Mouse (Mus musculus) telencephalon, adult 2 months (tissue): Measurements from ENCODE around the gene Higd1c.
"Not testable (repeated sequence)": the region's sequence is repeated elsewhere in the genome, so short reads cannot be mapped to it uniquely, and the experiment has no call there.

ENCODE experiments used
- DNase-seq: peaks from one replicate; pipeline ENCODE4 v3.0.0-alpha.2; 2011; ENCODE audit warnings: low read depth, low spot score

The Higd1c gene

GRCm38 (mm10) chr15:100353399-100353798 is 10.9 kb upstream of the Higd1c start:
- DNase-seq, result not testable (repeated sequence)

- DNase-seq, result no peak
Measured at GRCm38 (mm10) chr15:100355876-100356275, 8.5 kb upstream of the Higd1c start.

GRCm38 (mm10) chr15:100365967-100366366 is 1.6 kb downstream of the Higd1c start:
- DNase-seq, result not testable (repeated sequence)

- DNase-seq, result no peak
Measured at GRCm38 (mm10) chr15:100367119-100367518, 2.8 kb downstream of the Higd1c start.

- DNase-seq, result peak; percentile 38
Measured at GRCm38 (mm10) chr15:100375066-100375465, 10.7 kb downstream of the Higd1c start.

GRCm38 (mm10) chr15:100377847-100378505 is 13.6 kb downstream of the Higd1c start:
- not testable (repeated sequence) for DNase-seq

GRCm38 (mm10) chr15:100379658-100380057 is 15.3 kb downstream of the Higd1c start:
- no peak for DNase-seq

- DNase-seq, result no peak
Measured at GRCm38 (mm10) chr15:100380104-100380503, 15.8 kb downstream of the Higd1c start.

- DNase-seq, result no peak
Measured at GRCm38 (mm10) chr15:100385705-100386104, 21.4 kb downstream of the Higd1c start.

GRCm38 (mm10) chr15:100387544-100388223 is 23.3 kb downstream of the Higd1c start:
- no peak for DNase-seq

- DNase-seq, result no peak
Measured at GRCm38 (mm10) chr15:100388224-100388835, 24.0 kb downstream of the Higd1c start.

- DNase-seq, result no peak
Measured at GRCm38 (mm10) chr15:100388886-100389285, 24.5 kb downstream of the Higd1c start.

- DNase-seq, result no peak
Measured at GRCm38 (mm10) chr15:100391066-100391465, 26.7 kb downstream of the Higd1c start.

- DNase-seq, result no peak
Measured at GRCm38 (mm10) chr15:100391599-100391998, 27.3 kb downstream of the Higd1c start.

- no peak for DNase-seq
Measured at GRCm38 (mm10) chr15:100393016-100393415, 28.7 kb downstream of the Higd1c start.

- DNase-seq, result no peak
Measured at GRCm38 (mm10) chr15:100395561-100395960, 31.2 kb downstream of the Higd1c start.

- DNase-seq, result no peak
Measured at GRCm38 (mm10) chr15:100400592-100401250, 36.4 kb downstream of the Higd1c start.

- DNase-seq, result no peak
Measured at GRCm38 (mm10) chr15:100401811-100402210, 37.5 kb downstream of the Higd1c start.

GRCm38 (mm10) chr15:100402347-100402746 is 38.0 kb downstream of the Higd1c start:
- DNase-seq, result no peak

- DNase-seq, result no peak
Measured at GRCm38 (mm10) chr15:100402798-100403197, 38.5 kb downstream of the Higd1c start.

GRCm38 (mm10) chr15:100403318-100404000 is 39.1 kb downstream of the Higd1c start:
- no peak for DNase-seq

- no peak for DNase-seq
Measured at GRCm38 (mm10) chr15:100406088-100406487, 41.7 kb downstream of the Higd1c start.
